Mouse (Mus musculus) small intestine, adult 2 months (tissue): Measurements from ENCODE around the gene D17H6S53E. TPM values are rescaled to one million over a fixed set of nuclear protein-coding genes. Genes with fewer than 3 reads are reported as not detected.

ENCODE experiments used
- H3K27ac ChIP-seq: fragments of 200-500 bp; 2 replicates; pipeline ENCODE4 v1.5.1; 2012; ENCODE audit warnings: low read depth, low read length, control low read depth, inconsistent platforms; ENCODE audit not compliant: insufficient read depth
- H3K27me3 ChIP-seq: fragments of 200-500 bp; 2 replicates; pipeline ENCODE4 v1.6.1; 2012; ENCODE audit warnings: mild to moderate bottlenecking, moderate library complexity, low read length, inconsistent platforms; ENCODE audit not compliant: control insufficient read depth, insufficient read depth
- H3K36me3 ChIP-seq: fragments of 200-500 bp; 2 replicates; pipeline ENCODE4 v1.6.1; 2012; ENCODE audit warnings: mild to moderate bottlenecking, low read length, control low read depth, inconsistent platforms; ENCODE audit not compliant: control insufficient read depth, insufficient read depth
- H3K4me1 ChIP-seq: fragments of 200-500 bp; 2 replicates; pipeline ENCODE4 v1.6.1; 2012; ENCODE audit warnings: low read length, inconsistent platforms, mixed read lengths; ENCODE audit not compliant: control insufficient read depth, insufficient read depth, insufficient read length
- H3K4me3 ChIP-seq: fragments of 200-500 bp; 2 replicates; pipeline ENCODE4 v1.5.1; 2012; ENCODE audit warnings: low read depth, mild to moderate bottlenecking, control low read depth, inconsistent platforms, low read length, moderate library complexity
- CTCF ChIP-seq: fragments of 200-500 bp; IDR thresholded peaks from 2 replicates; pipeline ENCODE4 v1.5.1; 2012; ENCODE audit warnings: low read depth, mild to moderate bottlenecking, control low read depth, inconsistent platforms, low read length, moderate library complexity, mixed read lengths; ENCODE audit not compliant: insufficient replicate concordance, insufficient read length; ENCODE audit errors: extremely low read depth
- POLR2A ChIP-seq: fragments of 200-500 bp; IDR thresholded peaks from 2 replicates; pipeline ENCODE4 v1.6.1; 2012; ENCODE audit warnings: low read depth, mild to moderate bottlenecking, control low read depth, inconsistent platforms, low read length, moderate library complexity
- WGBS: fragments of 180-500 bp; shearing (Covaris S2); methylation state at CpG from one replicate; pipeline ENCODE4 v1.1.7; 2018; 5-methylcytosine and 5-hydroxymethylcytosine counted together
- polyA plus RNA-seq: library from polyadenylated mRNA; depleted of rRNA; stranded (reverse); fragments of >200 nt; gene quantifications from 2 replicates; pipeline ENCODE4 v1.2.3, GENCODE M21; 2012

Gene D17H6S53E
- polyA plus RNA-seq, 1 experiment: 16.2 TPM

DNA sequence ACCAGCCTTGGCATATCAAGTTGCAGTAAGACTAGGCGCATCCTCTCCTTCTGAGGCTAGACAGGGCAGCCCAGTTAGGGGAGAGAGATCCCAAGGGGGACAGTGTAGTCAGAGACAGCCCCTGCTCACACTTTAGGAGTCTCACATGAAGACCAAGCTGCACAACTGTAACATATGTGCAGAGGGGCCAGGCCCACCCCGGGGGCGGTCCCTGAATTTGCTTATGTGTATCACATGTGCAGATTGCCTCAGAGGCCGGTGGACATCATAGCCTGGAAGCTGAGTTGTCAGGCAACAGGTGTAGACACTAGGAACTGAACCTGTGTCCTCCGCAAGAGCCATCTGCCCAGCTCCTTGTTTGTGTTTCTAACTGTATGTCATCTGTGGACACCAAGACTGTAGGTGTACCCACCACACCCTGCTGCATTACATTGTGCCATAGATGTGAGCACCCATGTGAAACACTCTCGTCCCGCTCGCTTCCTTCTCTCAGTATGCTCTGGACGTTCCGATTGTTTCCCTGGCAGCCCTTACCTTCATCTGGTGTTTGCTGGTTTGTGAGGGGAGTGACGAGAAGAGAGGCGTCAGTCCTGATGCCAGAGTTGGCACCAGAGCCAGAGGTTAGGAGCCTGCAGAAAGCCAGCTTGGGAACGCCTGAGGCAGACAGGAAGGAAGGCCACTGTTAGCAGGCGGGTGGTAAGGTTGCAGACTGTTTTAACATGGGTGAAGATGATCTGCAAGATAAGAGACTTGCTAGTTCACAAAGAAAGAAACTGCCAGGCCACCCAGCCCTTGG, 33.6 kb upstream of the D17H6S53E start:
- whole genome bisulfite sequencing: 92% methylated on average over 14 of the region's 14 CpGs
- H3K36me3 ChIP-seq: peaks cover 50% of the 10 kb centered on the region
- H3K27me3 ChIP-seq: no peaks in the 10 kb centered on the region
- H3K4me1 ChIP-seq: no peaks in the 10 kb centered on the region
- H3K4me3 ChIP-seq: no peak overlapping the region
- no peak for TF ChIP-seq POLR2A
- no peak for TF ChIP-seq CTCF
- no peak overlapping the region for H3K27ac ChIP-seq

DNA sequence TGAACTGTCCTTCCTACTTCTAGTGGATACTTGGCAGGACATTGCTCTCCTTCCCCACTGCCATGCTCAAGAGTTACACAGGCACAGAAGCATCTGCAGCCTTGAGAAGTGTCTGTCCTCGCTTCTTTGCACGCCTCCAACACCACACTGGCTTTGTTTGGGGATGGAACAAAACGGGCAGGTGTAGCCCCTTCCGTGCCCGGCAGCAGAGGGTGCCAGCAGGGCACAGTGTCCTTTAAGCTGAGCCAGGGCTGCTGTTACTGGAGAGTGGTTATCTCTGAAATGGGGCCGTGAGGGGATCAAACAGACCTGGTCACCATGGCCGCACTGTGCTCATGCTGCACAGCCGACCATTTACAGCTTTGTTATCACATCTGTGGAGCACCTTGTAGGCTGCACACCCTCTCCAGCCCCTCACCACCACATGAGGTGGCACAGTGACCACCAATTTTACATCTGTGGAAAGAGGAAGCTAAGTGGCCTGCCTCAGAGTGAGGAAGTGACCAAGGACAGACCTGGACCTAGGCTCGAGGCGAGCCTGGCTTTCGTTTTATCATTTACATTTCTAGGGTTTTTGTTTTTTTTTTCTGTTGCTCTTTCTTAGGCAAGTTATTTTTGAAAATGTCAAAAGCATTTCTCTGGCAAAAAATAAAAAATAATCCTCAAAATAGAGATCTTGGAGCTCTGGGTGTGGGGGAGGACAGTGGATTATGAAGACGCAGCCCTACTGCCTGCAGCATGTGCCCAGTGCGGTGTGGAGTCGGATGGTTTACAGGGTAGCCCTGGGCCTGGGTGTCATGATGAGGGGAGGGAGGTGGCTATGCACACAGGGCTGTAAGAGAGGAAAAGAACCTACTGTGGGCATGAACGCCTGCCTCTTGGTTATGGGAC, 31.5 kb upstream of the D17H6S53E start:
- peaks cover 63% of the 10 kb centered on the region for H3K36me3 ChIP-seq

DNA sequence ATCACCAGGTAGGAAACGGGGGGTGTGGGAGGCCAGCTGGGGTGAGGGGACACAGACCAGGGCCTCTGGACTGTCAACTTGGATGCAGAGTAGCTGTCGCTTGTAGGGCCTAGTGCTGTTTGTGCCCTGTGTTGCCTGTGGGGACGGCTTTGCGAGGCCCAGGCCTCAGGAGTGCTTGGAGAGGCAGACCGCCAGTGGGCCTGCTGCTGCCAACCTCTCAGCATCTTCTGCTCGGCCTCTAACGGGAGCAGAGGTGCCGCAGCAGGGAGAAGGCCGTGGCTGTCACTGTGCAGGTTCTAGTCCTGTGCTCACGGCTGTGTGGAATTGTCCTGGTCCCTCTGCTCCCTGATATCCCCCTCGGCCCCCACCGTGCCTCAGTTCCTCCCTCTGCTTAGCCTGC, 29.6 kb upstream of the D17H6S53E start:
- Histone ChIP-seq H3K4me1 (peaks cover 14% of the 10 kb centered on the region), H3K4me3 (no peak overlapping the region), H3K27ac (no peak overlapping the region), H3K36me3 (peaks cover 70% of the 10 kb centered on the region), H3K27me3 (no peaks in the 10 kb centered on the region)
- 92% methylated on average over 12 of the region's 12 CpGs for WGBS
- TF ChIP-seq POLR2A: no peak
- TF ChIP-seq CTCF: no peak

More for the DNA sequence above, 31.5 kb upstream of the D17H6S53E start:
- H3K4me3 ChIP-seq: no peak overlapping the region
- H3K4me1 ChIP-seq: peaks cover 3% of the 10 kb centered on the region
- WGBS: 83% methylated on average over 15 of the region's 15 CpGs
- H3K27me3 ChIP-seq: no peaks in the 10 kb centered on the region
- TF ChIP-seq POLR2A (no peak), CTCF (no peak)
- H3K27ac ChIP-seq: no peak overlapping the region

DNA sequence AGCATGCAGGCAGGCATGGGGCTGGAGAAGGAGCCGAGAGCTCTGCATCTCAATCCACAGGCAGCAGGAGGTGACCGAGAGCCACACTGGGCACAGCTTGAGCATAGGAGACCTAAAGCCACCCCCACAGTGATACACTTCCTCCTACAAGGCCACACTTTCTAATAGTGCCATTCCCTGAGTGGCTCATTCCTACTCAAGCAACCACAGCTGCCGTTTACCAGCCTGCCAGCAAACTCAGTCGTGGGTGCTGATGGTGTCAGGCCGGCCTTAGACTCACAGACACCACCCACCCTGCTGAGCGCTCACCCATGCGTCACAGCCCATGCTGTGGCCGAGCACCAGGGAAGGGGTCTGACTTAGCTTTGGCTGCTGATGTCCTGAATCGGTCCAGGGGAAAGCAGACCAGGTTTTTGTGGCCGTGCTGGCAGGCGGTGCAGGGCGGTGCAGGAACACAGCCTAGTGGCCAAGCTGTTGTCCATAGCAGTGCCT, 29.0 kb upstream of the D17H6S53E start:
- peaks cover 14% of the 10 kb centered on the region for H3K4me1 ChIP-seq
- no peaks in the 10 kb centered on the region for H3K27me3 ChIP-seq
- no peak overlapping the region for H3K4me3 ChIP-seq
- peaks cover 73% of the 10 kb centered on the region for H3K36me3 ChIP-seq
- TF ChIP-seq CTCF (no peak), POLR2A (no peak)
- no peak overlapping the region for H3K27ac ChIP-seq
- 92% methylated on average over 12 of the region's 12 CpGs for WGBS

DNA sequence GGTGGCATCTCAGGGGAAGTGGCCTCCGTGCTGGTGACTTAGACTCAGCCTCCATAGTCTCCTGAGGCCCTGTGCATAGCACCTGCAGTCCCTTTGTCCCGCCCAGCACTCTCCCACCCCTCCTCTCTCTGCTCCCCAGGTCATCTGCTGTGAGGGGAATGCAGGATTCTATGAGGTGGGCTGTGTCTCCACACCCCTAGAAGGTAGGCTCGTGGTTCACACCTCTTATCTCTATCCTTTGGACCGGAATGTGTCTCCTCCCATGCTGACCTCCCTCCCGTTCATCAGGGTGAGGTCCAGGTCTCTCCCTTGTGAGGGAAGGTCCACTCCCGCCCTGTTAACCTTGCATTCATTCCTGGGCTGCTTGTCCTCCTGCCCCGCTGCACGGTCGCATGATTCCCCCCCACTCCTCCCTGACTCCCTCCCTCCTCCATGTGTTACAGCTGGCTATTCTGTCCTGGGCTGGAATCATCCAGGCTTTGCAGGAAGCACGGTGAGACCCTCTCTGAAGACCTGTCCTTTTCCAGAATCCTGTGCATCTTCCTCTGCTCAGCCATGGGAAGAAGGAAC, 25.9 kb upstream of the D17H6S53E start:
- peaks cover 60% of the 10 kb centered on the region for H3K36me3 ChIP-seq
- TF ChIP-seq POLR2A (no peak), CTCF (no peak)
- no peaks in the 10 kb centered on the region for H3K27me3 ChIP-seq
- peaks cover 24% of the 10 kb centered on the region for H3K4me1 ChIP-seq
- WGBS: 51% methylated on average over 10 of the region's 10 CpGs
- H3K27ac ChIP-seq: no peak overlapping the region
- H3K4me3 ChIP-seq: no peak overlapping the region

DNA sequence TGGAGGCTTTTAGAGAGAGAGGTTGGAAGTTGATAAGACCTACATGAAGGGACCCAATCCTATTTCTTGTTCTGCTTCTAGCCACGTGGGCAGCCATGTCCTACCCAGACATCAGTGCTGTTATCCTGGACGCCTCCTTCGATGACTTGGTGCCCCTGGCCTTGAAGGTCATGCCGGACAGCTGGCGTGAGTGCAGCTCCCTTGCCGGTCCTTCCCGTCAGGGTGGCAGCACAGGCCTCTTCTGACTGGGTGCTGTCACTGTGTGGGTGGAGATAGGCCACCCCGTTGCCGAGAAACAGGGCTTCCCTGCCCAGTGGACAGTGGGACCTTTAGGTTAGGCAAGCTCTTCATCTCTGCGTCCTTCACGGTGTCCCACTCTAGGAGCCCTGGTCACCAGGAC, 25.0 kb upstream of the D17H6S53E start:
- WGBS: 91% methylated on average over 11 of the region's 11 CpGs
- Histone ChIP-seq H3K27ac (no peak overlapping the region), H3K4me3 (no peak overlapping the region), H3K27me3 (no peaks in the 10 kb centered on the region), H3K4me1 (peaks cover 24% of the 10 kb centered on the region), H3K36me3 (peaks cover 55% of the 10 kb centered on the region)
- no peak for TF ChIP-seq CTCF
- no peak for TF ChIP-seq POLR2A

DNA sequence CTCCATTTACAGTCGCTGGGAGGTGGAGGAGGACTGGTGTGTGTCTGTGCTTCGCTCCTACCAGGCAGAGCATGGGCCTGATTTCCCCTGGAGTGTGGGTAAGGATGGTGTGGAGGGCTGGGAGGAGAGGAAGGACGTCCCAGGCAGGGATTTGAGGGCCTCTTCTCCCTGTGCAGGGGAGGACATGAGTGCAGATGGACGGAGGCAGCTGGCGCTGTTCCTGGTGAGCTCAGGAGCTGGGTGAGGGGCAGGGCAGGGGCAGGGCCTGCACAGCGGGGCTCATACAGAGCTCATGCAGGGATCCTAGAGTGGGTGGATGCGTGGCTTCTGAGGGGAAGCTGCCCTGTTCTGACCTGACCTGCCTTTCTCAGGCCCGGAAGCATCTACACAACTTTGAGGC, 23.9 kb upstream of the D17H6S53E start:
- TF ChIP-seq CTCF: no peak
- TF ChIP-seq POLR2A: no peak
- peaks cover 47% of the 10 kb centered on the region for H3K36me3 ChIP-seq
- no peaks in the 10 kb centered on the region for H3K27me3 ChIP-seq
- no peak overlapping the region for H3K27ac ChIP-seq
- 91% methylated on average over 8 of the region's 8 CpGs for WGBS
- H3K4me1 ChIP-seq: peaks cover 24% of the 10 kb centered on the region
- H3K4me3 ChIP-seq: no peak overlapping the region
